Mouse (Mus musculus) neutrophil, adult 5-6 weeks (primary cell): Measurements from ENCODE around the gene Orm2. TPM values are rescaled to one million over a fixed set of nuclear protein-coding genes. Genes with fewer than 3 reads are reported as not detected.
A peak's percentile ranks its signal among the peaks of the same experiment; 100 is the strongest.
"Not testable (repeated sequence)": the region's sequence is repeated elsewhere in the genome, so short reads cannot be mapped to it uniquely, and the experiment has no call there.

Experiments
- ATAC-seq: fragments of 151-379, 151-347 bp; 2 replicates; pipeline ENCODE4 v1.8.0; 2017; ENCODE audit warnings: mild to moderate bottlenecking, moderate TSS enrichment; ENCODE audit not compliant: insufficient number of reproducible peaks, poor library complexity, low FRiP score, severe bottlenecking; ENCODE audit errors: extremely low read depth
- total RNA-seq: library from RNA; stranded (forward); fragments of 200-1000 nt; gene quantifications from 2 replicates; pipeline ENCODE4 v1.2.3, GENCODE M21; 2017

The Orm2 gene
- not detected in 2 replicates for total RNA-seq

DNA sequence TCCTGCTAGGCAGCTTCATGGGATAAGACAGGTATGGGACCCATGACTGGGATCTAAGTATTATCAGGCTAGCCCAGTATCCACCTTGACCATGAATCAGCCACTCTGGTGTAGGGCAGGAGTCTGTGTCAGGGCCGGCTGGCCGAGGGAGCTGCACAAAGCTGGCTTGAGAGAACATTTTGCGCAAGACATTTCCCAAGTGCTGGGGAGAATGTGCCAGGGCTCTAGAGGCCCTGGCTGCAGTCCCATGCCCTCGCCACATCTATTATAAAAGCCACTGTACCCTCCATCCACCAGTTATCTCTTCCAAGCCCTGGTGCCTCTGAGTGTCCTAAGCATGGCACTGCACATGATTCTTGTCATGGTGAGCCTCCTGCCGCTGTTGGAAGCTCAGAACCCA lies at the start of gene Orm2:
TSS of gene Orm2 (plus strand) at position 300 of the 400 bp plus-strand sequence.
- ATAC-seq, result no peak

- no peak for ATAC-seq
These were observed 48.2 kb upstream of the Orm2 start for GRCm38 (mm10) chr4:63314063-63314462.

GRCm38 (mm10) chr4:63316076-63316746 lies 46.0 kb upstream of the Orm2 start:
- no peak for ATAC-seq

DNA sequence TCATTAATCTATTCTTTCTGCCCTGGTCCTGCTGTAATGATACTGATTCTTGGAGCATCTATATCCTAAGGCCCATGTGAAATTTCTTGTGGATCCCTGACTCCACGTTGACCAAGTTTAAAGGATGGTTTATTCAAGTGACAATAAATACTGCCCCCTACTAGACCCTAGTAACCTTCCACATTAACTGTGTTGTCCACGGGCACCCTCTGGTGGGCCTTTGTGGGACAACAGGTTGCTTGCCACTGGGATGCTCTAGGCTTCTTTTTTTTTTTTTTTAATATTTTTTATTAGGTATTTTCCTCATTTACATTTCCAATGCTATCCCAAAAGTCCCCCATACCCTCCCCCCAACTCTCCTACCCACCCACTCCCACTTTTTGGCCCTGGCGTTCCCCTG lies 42.7 kb upstream of the Orm2 start:
- not testable (repeated sequence) for ATAC-seq

GRCm38 (mm10) chr4:63323275-63323815 lies 38.9 kb upstream of the Orm2 start:
- no peak for ATAC-seq

- ATAC-seq, result no peak
These were observed 28.8 kb upstream of the Orm2 start for GRCm38 (mm10) chr4:63333403-63333802.

DNA sequence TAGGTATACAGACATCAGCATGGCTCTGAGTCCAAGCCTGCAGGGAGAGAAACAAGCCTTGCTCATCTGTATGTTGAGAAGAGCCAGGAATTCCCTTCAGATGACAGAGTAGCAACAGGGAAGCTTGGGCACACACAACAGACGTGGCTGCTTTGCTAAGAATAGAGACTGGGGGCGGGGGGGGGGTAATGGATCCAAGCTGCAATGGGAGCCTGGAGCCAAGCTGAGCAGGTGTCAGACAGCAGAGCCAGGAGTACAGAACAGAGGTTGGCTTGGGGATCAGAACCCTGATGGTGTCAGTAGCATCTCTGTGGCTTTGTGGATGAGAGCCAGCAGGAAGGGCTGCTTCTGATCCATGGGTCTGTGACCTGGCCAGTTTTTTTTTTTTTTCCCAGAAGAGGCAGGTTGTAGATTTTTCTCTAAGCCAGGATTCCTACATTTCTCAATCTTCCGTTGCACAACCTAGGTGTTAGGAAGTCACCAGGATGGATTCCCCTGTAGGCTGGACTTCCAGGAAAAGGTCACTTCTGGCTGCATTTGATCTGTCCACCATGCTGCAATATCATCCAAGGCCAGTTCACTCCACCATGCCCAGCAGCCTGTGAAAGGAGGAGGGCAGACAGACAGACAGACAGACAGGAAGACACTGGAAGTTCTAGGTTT lies 23.7 kb upstream of the Orm2 start:
- ATAC-seq, result no peak

GRCm38 (mm10) chr4:63342491-63342890 lies 19.8 kb upstream of the Orm2 start:
- no peak for ATAC-seq

DNA sequence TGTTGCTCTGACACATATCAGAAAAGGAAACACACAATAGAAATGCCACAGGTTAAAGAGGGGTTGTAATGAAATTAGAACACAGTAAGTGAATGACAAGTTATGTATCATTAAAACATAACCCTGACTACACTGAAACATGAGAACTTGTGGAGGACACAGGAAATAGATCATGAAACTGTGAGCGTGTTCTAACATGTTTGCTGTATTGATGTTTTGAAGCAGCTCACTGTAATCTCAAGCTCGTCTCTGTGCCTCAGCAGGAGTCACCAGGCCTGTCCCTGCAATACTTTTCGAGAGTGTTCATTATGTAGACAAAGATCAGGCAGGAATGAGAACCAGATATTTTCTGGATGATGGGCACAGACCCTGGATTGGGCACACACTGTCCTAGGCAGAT lies 18.6 kb upstream of the Orm2 start:
- no peak for ATAC-seq

GRCm38 (mm10) chr4:63344295-63344694 lies 18.0 kb upstream of the Orm2 start, which contains the start of gene Orm1:
Gene Orm1 (plus strand): TSS chr4:63344560.
- ATAC-seq, result 0 out of 2 replicates have a peak, but pooled peaks have one; percentile 11

DNA sequence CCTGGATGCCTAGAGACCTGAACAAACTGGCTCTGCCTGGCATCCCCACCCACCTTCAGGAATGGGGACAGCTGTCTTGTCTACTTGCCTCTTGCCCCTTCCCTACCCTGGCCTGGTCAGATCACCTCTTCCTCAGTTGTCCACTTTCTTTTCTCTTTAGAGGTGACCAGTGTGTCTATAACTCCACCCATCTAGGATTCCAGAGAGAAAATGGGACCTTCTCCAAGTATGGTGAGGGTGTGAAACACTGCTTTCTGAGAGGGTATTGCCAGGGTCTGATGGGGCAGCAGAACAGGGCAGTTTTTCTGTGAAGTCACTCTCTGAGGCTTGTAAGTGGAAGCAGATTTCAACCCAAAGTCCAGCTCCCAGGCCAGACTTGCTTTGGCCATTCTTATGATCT lies 17.0 kb upstream of the Orm2 start:
- no peak for ATAC-seq

DNA sequence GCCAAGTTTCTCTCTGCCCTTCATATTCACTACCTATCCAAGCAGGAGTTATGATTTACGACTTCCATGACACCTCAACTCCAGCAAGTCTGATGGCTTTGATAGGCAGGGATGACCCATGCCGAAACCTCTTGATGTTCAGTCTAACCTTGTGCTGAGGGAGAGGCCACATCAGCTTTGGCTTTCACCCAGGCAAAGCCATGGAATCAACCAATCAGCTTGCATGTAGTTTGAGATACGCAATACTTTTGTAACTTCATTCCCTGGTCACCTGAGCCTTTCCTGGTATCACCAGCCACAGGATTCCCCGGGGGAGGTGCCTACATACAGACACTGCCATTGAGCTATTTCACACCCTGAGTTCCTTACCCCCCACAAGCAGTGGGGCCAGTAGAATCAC lies 15.6 kb upstream of the Orm2 start:
- no peak for ATAC-seq

- ATAC-seq, result no peak
These were observed 13.7 kb upstream of the Orm2 start for GRCm38 (mm10) chr4:63348524-63348923.

GRCm38 (mm10) chr4:63355877-63356665 lies 6.2 kb upstream of the Orm2 start, which contains the start of gene Orm3:
Gene Orm3 (plus strand): TSS chr4:63356162.
- ATAC-seq, result no peak

DNA sequence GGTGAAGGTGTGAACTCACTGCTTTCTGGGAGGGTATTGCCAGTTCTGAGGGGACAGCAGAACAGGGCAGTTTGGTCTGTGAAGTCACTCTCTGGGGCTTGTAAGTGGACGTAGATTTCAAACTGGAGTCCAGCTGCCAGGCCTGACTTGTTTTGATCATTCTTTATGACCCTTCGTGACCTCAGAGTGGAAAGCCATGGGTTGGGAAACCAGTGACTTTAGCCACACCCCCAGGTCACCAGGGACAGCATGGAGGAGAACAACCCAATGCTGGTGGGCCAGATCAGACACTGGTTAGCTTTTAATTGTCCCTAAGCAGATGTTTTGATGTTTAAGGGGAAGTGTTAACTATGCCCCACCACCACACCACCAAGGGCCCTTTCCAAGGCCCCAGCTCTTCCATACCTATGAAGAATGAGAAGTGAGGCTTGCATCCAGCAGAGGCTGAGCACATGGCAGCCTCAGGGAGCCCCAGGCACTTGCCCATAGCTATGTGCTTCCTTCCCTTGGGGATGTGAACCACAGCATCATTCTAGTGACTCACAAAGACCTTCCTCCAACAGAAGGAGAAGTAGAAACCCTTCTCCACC lies 5.2 kb upstream of the Orm2 start:
- no peak for ATAC-seq

- ATAC-seq, result no peak
These were observed 2.4 kb upstream of the Orm2 start for GRCm38 (mm10) chr4:63359861-63360260.

DNA sequence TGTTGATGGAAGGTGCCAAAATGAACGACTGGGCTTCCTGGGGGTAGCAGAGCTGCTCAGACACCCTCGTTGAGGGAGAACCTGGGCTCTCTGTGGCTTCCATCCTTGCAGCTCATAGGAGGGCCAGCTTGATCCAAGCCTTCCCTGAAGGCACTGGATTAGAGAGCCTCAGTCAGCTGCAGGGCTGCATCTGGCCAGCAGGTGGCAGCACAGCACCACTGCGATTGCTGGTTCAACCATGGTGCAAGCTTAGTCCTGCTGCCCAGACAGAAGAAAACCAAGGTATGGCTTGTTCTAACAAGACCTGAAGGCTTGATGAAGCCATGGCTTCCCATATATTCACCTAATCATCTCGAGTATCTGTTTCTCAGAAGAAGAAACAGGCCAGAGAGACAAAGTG lies 6.3 kb downstream of the Orm2 start:
- ATAC-seq, result peak; percentile 73

DNA sequence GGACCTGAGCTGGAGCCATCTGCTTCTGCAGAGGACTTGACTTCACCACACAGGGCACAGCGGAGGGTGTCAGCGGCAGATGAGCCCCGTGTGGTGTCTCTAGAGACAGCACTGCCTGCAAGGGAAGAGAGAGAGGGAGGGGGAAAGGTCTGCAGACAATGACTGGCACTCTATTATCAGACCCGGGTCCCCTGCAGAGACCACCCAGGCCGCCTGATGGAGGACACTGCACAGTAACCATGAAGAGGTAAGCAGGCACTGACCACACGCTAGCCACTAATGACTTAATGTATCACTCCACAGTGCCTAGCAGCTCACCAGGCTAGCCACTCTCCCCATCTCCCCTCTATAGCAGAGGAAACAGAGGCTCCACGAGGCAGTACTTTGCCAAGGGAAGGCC lies 8.6 kb downstream of the Orm2 start:
- ATAC-seq, result no peak

DNA sequence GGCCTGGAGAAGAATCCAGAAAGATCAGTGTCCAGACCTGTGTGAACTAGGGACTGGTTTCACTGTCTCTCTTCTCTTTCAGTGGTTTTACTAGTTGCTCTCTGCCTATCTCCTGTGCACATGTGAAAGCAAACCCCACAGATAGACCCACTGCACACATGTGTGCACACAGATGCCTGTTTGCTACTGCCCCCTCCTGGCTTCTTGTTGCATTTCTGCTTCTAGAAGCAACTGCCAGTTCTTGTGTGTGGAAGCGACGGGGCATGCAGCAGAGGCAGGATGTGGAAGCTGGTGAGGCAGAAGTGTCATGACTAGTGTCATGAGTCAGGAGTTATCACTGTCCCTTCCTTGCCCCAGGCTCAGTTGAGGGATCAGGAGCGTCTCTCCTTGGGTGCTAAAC lies 9.6 kb downstream of the Orm2 start:
- ATAC-seq, result peak; percentile 65
